Mouse (Mus musculus) neural tube, embryonic 11.5 days (tissue): ENCODE results near the gene Gfra4. TPM values are rescaled to one million over a fixed set of nuclear protein-coding genes. Genes with fewer than 3 reads are reported as not detected.
A peak's percentile ranks its signal among the peaks of the same experiment; 100 is the strongest.

ENCODE experiments used
- ATAC-seq: fragments of 200-750 bp; cut with Nextera tagmentation; 2 replicates; pipeline ENCODE4 v1.8.0; 2017; ENCODE audit warnings: moderate number of reproducible peaks, mild to moderate bottlenecking, moderate TSS enrichment, moderate library complexity; ENCODE audit not compliant: insufficient read depth, low FRiP score, low TSS enrichment
- DNase-seq: peaks from one replicate; pipeline ENCODE4 v3.0.0-alpha.2; 2015; ENCODE audit warnings: low spot score
- H3K27ac ChIP-seq: fragments of 300-500 bp; sonication (generic); 2 replicates; pipeline ENCODE4 v1.5.1; 2014; ENCODE audit warnings: low read depth, mild to moderate bottlenecking, low read length
- H3K27me3 ChIP-seq: fragments of 300-500 bp; sonication (generic); 2 replicates; pipeline ENCODE4 v1.6.1; 2014; ENCODE audit warnings: mild to moderate bottlenecking, low read length, mixed read lengths; ENCODE audit not compliant: control insufficient read depth, insufficient read depth
- H3K36me3 ChIP-seq: fragments of 300-500 bp; sonication (generic); 2 replicates; pipeline ENCODE4 v1.6.1; 2014; ENCODE audit warnings: mild to moderate bottlenecking, low read length, moderate library complexity, mixed read lengths; ENCODE audit not compliant: control insufficient read depth, insufficient read depth
- H3K4me1 ChIP-seq: fragments of 300-500 bp; sonication (generic); 2 replicates; pipeline ENCODE4 v1.6.1; 2014; ENCODE audit warnings: low read length, mixed read lengths; ENCODE audit not compliant: control insufficient read depth, insufficient read depth
- H3K4me2 ChIP-seq: fragments of 300-500 bp; sonication (generic); 2 replicates; pipeline ENCODE4 v1.6.1; 2014; ENCODE audit warnings: low read depth, mild to moderate bottlenecking, moderate library complexity
- H3K4me3 ChIP-seq: fragments of 300-500 bp; sonication (generic); 2 replicates; pipeline ENCODE4 v1.5.1; 2014; ENCODE audit warnings: low read depth, low read length
- H3K9ac ChIP-seq: fragments of 300-500 bp; sonication (generic); 2 replicates; pipeline ENCODE4 v1.6.1; 2014; ENCODE audit warnings: mild to moderate bottlenecking, low read length
- H3K9me3 ChIP-seq: fragments of 300-500 bp; sonication (generic); 2 replicates; pipeline ENCODE4 v1.6.1; 2016; ENCODE audit warnings: low read length; ENCODE audit not compliant: control insufficient read depth
- WGBS: fragments of 180-500 bp; shearing (Covaris S2); extraction: QIAGEN DNeasy Blood & Tissue Kit; methylation state at CpG from one replicate; pipeline ENCODE4 v1.1.7; 2014; 5-methylcytosine and 5-hydroxymethylcytosine counted together
- polyA plus RNA-seq: library from polyadenylated mRNA; unstranded; fragments of >200 nt; fragmentation: Nextera tagmentation; extraction: Ambion mirVana; gene quantifications from 2 replicates; pipeline ENCODE4 v1.2.1, GENCODE M21; 2014

Gene Gfra4
- polyA plus RNA-seq, 1 experiment from 2014 or later: 5.5 TPM

DNA sequence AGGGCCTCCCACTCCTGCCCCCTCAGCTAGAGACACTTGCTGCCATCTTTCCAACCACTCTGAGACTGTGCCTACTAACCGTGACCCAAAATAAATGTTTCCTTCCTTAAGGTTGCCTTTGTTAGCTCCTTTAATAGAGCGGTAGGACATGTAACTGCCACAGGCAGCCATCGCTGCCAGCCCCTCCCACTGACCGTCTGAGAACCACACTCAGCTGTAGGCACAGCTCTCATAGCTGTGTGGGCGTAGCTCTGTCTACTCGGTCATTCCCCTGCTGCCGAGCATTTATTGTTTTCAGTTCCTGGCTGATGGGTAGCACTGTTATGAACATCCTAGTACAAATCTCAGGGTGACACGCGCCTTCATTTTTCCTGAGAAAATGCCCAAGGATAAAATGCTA, 23.5 kb upstream of the Gfra4 start:
- ATAC-seq: no peak
- Histone ChIP-seq H3K27ac (no peak overlapping the region), H3K9me3 (no peaks in the 10 kb centered on the region), H3K9ac (no peak overlapping the region), H3K36me3 (no peaks in the 10 kb centered on the region), H3K4me2 (no peak overlapping the region), H3K4me1 (peaks cover 3% of the 10 kb centered on the region; the same call in 1 of the 2 replicates), H3K4me3 (no peak overlapping the region), H3K27me3 (peaks cover 13% of the 10 kb centered on the region)
- 76% methylated on average over 9 of the region's 9 CpGs for WGBS
- no peak for DNase-seq

DNA sequence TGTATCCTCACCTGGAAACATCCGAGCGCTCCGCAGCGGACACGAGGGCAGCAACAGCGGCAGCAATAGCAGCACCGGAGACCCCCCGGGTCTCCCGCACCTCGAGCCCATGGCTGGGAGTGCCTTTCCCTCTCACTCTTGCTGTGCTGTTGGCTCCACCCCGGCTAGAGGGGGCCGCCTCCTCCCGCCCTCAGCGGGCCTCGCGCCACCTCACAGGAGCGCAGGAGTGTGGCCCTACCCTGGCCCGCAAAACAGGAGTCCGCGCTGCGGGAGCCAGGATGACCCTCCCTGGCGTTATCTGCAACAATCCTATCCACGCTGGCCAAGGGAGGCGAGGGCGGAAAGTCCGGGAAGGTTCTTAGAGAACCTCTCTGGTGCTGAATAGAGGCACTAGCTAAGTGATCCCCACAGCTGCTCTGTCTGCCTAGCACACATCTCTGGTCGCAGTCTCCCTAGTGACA, 20.5 kb upstream of the Gfra4 start, which contains the start of gene Adam33:
Gene Adam33 (minus strand): TSS at position 411 of the 461 bp plus-strand sequence.
- WGBS: 4% methylated on average over 25 of the region's 27 CpGs
- no peak for DNase-seq
- Histone ChIP-seq H3K9ac (0 out of 2 replicates have a peak within 1 kb of the TSS, but pooled peaks have one; percentile 18), H3K27me3 (peaks cover 13% of the 10 kb centered on the region), H3K4me1 (peaks cover 3% of the 10 kb centered on the region; the same call in 1 of the 2 replicates), H3K4me3 (0 out of 2 replicates have a peak within 1 kb of the TSS, but pooled peaks have one; percentile 14), H3K4me2 (peak within 1 kb of the TSS; percentile 33), H3K36me3 (no peaks in the 10 kb centered on the region), H3K9me3 (no peaks in the 10 kb centered on the region), H3K27ac (no peak within 1 kb of the TSS)
- ATAC-seq: no peak

DNA sequence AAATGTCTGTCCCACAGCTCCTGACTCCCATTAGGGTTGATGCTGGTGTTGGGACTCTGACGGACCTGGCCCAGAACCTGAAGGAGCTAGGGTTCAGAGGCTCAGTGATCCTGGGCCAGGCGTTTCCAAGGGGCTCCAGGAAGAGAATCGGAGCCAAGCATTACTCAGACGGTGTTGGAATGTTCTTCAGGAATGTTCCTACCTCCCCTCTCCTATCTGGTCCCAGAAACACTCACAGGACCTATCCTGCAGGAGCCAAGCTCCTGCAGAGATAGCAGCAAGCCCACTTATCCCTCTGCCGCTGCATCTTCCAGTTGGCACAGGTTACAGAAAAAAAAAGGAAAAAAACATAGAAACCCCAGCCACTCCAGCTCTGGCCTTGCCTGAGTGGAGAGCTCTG, 18.7 kb upstream of the Gfra4 start:
- Histone ChIP-seq H3K27me3 (peaks cover 13% of the 10 kb centered on the region), H3K9ac (no peak overlapping the region), H3K36me3 (no peaks in the 10 kb centered on the region), H3K4me1 (peaks cover 3% of the 10 kb centered on the region; the same call in 1 of the 2 replicates), H3K4me2 (no peak overlapping the region), H3K27ac (no peak overlapping the region), H3K9me3 (no peaks in the 10 kb centered on the region), H3K4me3 (no peak overlapping the region)
- ATAC-seq (no peak), DNase-seq (no peak)
- WGBS: 72% methylated on average over 5 of the region's 5 CpGs

DNA sequence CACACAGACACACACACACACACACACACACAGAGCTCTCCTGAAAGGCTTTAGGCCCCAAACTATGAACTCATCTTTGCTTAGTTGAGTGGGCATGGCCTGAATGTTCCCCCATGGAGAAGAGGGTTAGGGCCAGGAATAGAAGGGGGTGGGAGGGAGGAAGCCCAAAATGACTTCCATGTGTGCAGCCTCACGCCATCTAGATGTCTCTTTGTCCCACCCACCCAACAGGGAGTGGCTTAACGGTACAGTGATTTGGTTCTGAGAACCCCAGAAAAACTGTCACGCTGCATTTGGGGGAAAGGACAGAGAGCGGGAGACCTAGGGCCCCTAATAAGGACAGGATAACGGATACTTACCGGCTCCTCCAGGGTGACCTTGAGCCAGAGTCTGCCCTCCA, 17.9 kb upstream of the Gfra4 start:
- Histone ChIP-seq H3K4me2 (no peak overlapping the region), H3K9ac (no peak overlapping the region), H3K36me3 (no peaks in the 10 kb centered on the region), H3K4me1 (peaks cover 3% of the 10 kb centered on the region; the same call in 1 of the 2 replicates), H3K4me3 (no peak overlapping the region), H3K27ac (no peak overlapping the region), H3K9me3 (no peaks in the 10 kb centered on the region), H3K27me3 (peaks cover 18% of the 10 kb centered on the region)
- WGBS: 38% methylated on average over 6 of the region's 6 CpGs
- DNase-seq: no peak
- no peak for ATAC-seq

DNA sequence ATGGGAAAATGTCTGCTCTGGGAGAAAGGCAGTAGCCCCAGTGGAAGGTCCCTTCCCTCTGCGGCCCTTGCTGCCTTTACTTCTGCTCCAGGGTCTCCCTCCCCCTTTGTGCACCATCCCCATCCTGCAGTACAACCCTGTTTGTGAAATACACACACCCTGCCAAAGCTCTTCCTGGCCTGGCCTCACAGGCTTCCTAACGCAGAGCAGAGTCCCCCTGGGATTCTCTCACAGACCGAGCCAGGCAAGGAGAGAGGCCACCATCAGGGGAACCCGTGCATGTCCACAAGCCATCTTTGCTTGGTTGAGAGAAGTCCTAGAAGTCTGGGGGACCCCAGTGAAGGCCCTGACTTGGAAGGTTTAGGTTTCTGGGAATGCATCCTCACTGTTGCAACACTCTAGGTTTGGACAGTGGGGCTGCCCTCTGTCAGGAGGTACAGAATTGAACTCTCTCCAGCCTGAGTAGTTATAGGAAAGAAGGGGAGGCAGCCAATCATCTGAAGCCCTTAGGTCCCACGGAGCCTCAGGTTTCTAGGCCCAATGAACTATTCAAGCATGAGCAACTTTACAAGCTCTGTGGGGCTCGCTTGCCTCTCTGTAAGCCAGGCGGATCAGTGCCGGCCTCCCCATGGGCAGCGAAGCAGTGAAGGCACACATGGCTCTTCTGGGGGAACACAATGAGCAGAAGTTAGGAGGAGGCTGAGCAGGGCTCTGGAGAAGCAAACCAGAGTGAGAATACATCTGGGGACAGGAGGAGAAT, 17.1 kb upstream of the Gfra4 start:
- H3K36me3 ChIP-seq: no peaks in the 10 kb centered on the region
- H3K4me3 ChIP-seq: no peak overlapping the region
- H3K9me3 ChIP-seq: no peaks in the 10 kb centered on the region
- H3K4me1 ChIP-seq: peaks cover 3% of the 10 kb centered on the region; the same call in 1 of the 2 replicates
- H3K4me2 ChIP-seq: no peak overlapping the region
- WGBS: 74% methylated on average over 9 of the region's 9 CpGs
- ATAC-seq (no peak), DNase-seq (no peak)
- no peak overlapping the region for H3K9ac ChIP-seq
- no peak overlapping the region for H3K27ac ChIP-seq
- peaks cover 26% of the 10 kb centered on the region for H3K27me3 ChIP-seq

DNA sequence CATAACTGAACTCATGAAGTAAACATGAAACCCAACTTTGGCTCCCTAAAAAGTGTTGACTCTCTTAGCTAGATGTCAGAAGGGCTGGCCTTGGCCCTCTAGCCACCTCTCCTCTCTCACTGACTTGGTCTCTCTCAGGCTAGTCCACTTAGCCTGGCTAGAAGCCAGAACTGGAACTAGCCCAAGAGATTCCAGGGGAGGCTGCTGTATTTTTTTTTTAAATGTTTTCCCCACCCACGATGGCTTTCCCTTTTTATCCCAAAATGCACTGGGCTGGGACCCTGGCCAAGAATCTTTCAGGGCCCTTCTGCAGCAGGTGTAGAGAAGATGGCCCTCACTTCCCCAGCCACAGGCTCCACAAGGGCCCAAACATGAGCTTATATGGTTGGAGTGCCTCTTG, 16.5 kb upstream of the Gfra4 start:
- peaks cover 32% of the 10 kb centered on the region for H3K27me3 ChIP-seq
- ATAC-seq: no peak
- H3K36me3 ChIP-seq: no peaks in the 10 kb centered on the region
- WGBS: 71% methylated on average over 1 of the region's 1 CpGs
- DNase-seq: no peak
- no peaks in the 10 kb centered on the region for H3K9me3 ChIP-seq
- H3K4me2 ChIP-seq: no peak overlapping the region
- H3K27ac ChIP-seq: no peak overlapping the region
- no peak overlapping the region for H3K9ac ChIP-seq
- H3K4me3 ChIP-seq: no peak overlapping the region
- H3K4me1 ChIP-seq: peaks cover 3% of the 10 kb centered on the region; the same call in 1 of the 2 replicates

DNA sequence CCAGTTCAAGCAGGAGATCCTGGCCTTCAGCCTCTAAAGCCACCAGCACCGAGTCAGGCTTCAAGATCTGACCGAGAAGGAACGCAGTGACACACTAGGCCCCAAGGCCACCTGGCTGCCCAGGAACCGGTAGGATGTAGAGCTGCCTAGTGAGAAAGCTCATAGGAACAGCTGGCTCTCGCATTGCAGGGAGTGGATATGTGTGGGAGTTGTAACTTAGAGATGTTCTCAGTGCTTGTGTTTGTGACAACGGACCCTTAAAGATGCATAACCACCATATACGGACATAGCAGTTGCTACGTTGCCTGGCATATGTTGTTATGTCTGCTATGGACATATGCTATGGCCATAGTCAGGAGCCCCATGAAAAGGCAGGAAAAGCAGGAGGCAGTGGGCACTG, 15.8 kb upstream of the Gfra4 start:
- DNase-seq (no peak), ATAC-seq (no peak)
- no peak overlapping the region for H3K9ac ChIP-seq
- no peak overlapping the region for H3K4me3 ChIP-seq
- H3K36me3 ChIP-seq: no peaks in the 10 kb centered on the region
- peaks cover 3% of the 10 kb centered on the region; the same call in 1 of the 2 replicates for H3K4me1 ChIP-seq
- 92% methylated on average over 8 of the region's 8 CpGs for WGBS
- H3K9me3 ChIP-seq: no peaks in the 10 kb centered on the region
- no peak overlapping the region for H3K27ac ChIP-seq
- peaks cover 39% of the 10 kb centered on the region for H3K27me3 ChIP-seq
- H3K4me2 ChIP-seq: no peak overlapping the region

DNA sequence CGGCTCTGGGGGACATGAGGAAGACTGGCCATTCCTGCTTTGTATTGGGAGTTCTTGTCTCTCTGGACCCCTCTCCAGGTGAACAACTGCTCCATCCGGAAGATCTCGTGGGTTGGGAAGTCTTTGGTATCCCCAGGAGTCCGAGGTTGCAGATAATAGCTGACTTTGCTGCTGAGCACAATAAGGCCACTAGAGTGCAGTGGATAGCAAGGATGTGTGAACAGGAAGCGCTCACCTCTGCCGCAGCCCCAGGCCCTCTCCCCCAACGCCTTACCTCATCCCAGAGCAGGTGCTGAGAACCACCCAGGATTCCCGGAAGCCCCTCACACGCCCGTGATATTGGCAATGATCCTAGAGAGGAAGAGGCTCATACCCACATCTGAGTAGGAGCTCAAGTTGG, 13.3 kb upstream of the Gfra4 start:
- Histone ChIP-seq H3K4me2 (no peak overlapping the region), H3K4me1 (no peaks in the 10 kb centered on the region), H3K4me3 (no peak overlapping the region), H3K27me3 (peaks cover 39% of the 10 kb centered on the region), H3K27ac (no peak overlapping the region), H3K9me3 (no peaks in the 10 kb centered on the region), H3K36me3 (no peaks in the 10 kb centered on the region), H3K9ac (no peak overlapping the region)
- DNase-seq (no peak), ATAC-seq (no peak)
- WGBS: 5% methylated on average over 10 of the region's 10 CpGs

DNA sequence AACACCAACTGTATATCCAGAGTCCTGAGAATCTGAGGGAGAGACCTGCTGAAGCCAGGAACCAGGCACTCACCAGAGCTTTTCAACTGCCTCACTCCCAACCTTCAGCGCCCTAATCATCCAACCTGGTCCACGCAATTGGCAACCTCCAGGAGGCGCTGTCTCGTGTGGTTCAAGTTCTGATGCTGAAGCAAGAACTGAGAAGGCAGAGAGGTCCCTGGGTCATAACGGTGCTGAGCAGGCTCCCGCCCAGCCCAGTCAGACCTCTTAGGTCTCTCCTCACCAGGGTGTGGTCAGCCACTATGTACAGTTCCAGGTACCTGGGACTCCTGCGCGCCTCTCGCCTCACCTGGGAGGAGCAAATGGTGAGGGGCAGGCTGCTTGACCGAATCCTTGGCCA, 12.7 kb upstream of the Gfra4 start:
- Histone ChIP-seq H3K4me2 (peak overlapping the region; percentile 1; the same call in 1 of the 2 replicates), H3K4me3 (no peak overlapping the region), H3K9ac (no peak overlapping the region), H3K27ac (no peak overlapping the region), H3K27me3 (peaks cover 39% of the 10 kb centered on the region), H3K9me3 (no peaks in the 10 kb centered on the region), H3K4me1 (no peaks in the 10 kb centered on the region), H3K36me3 (no peaks in the 10 kb centered on the region)
- DNase-seq (peak; percentile 78), ATAC-seq (no peak)
- 4% methylated on average over 10 of the region's 10 CpGs for WGBS
